Mouse (Mus musculus): ENCODE measurements around the gene Coro1c. TPM values are rescaled to one million over a fixed set of nuclear protein-coding genes. Genes with fewer than 3 reads are reported as not detected.

Gene Coro1c
- polyA plus RNA-seq, 1 experiment = 66.1 TPM

GRCm38 (mm10) chr5:113910065-113910701, 1.6 kb upstream of the Coro1c start:
- no peak overlapping the region for H3K27ac ChIP-seq (ENCODE audit: insufficient read depth, low read length)
- no peak for TF ChIP-seq POLR2A (IDR thresholded peaks at IDR 0.05; ENCODE audit: extremely low read depth, insufficient read depth, low read length)
- TF ChIP-seq CTCF (IDR thresholded peaks at IDR 0.05; ENCODE audit: extremely low read depth, insufficient read depth, low read length) = no peak

GRCm38 (mm10) chr5:113907786-113908567, 581 bp downstream of the Coro1c start:
- Histone ChIP-seq H3K27ac (ENCODE audit: insufficient read depth, low read length) (peak overlapping the region; percentile 91), H3K4me3 (ENCODE audit: insufficient read depth, low read length) (peak overlapping the region; percentile 45), H3K4me1 (ENCODE audit: control insufficient read depth, insufficient read depth, low read length) (peaks cover 4% of the 10 kb centered on the region; the same call in 1 of the 2 replicates)
- TF ChIP-seq POLR2A (IDR thresholded peaks at IDR 0.05; ENCODE audit: extremely low read depth, insufficient read depth, low read length) = no peak
- no peak for TF ChIP-seq CTCF (IDR thresholded peaks at IDR 0.05; ENCODE audit: extremely low read depth, insufficient read depth, low read length)

More at GRCm38 (mm10) chr5:113910065-113910701, 1.6 kb upstream of the Coro1c start:
- Histone ChIP-seq H3K4me3 (ENCODE audit: insufficient read depth, low read length) (no peak overlapping the region), H3K4me1 (ENCODE audit: control insufficient read depth, insufficient read depth, low read length) (peaks cover 2% of the 10 kb centered on the region; the same call in 1 of the 2 replicates)

- Histone ChIP-seq H3K4me3 (ENCODE audit: insufficient read depth, low read length) (peak overlapping the region; percentile 45), H3K4me1 (ENCODE audit: control insufficient read depth, insufficient read depth, low read length) (peaks cover 4% of the 10 kb centered on the region; the same call in 1 of the 2 replicates), H3K27ac (ENCODE audit: insufficient read depth, low read length) (0 out of 2 replicates have a peak overlapping the region, but pooled peaks have one; percentile 91)
- TF ChIP-seq POLR2A (IDR thresholded peaks at IDR 0.05; ENCODE audit: extremely low read depth, insufficient read depth, low read length) (no peak), CTCF (IDR thresholded peaks at IDR 0.05; ENCODE audit: extremely low read depth, insufficient read depth, low read length) (no peak)
Measured at GRCm38 (mm10) chr5:113906958-113907735, 1.4 kb downstream of the Coro1c start.

- TF ChIP-seq CTCF (IDR thresholded peaks at IDR 0.05; ENCODE audit: extremely low read depth, insufficient read depth, low read length) = no peak
- TF ChIP-seq POLR2A (IDR thresholded peaks at IDR 0.05; ENCODE audit: extremely low read depth, insufficient read depth, low read length) = no peak
- H3K4me1 ChIP-seq (ENCODE audit: control insufficient read depth, insufficient read depth, low read length) = peaks cover 9% of the 10 kb centered on the region; the same call in 1 of the 2 replicates
- H3K27ac ChIP-seq (ENCODE audit: insufficient read depth, low read length) = no peak overlapping the region
Measured at GRCm38 (mm10) chr5:113904987-113905386, 3.6 kb downstream of the Coro1c start.

GRCm38 (mm10) chr5:113902983-113903382, 5.6 kb downstream of the Coro1c start:
- H3K27ac ChIP-seq (ENCODE audit: insufficient read depth, low read length) = no peak overlapping the region
- peaks cover 10% of the 10 kb centered on the region; the same call in 1 of the 2 replicates for H3K4me1 ChIP-seq (ENCODE audit: control insufficient read depth, insufficient read depth, low read length)
- no peak for TF ChIP-seq CTCF (IDR thresholded peaks at IDR 0.05; ENCODE audit: extremely low read depth, insufficient read depth, low read length)
- no peak for TF ChIP-seq POLR2A (IDR thresholded peaks at IDR 0.05; ENCODE audit: extremely low read depth, insufficient read depth, low read length)
- no peak overlapping the region for H3K4me3 ChIP-seq (ENCODE audit: insufficient read depth, low read length)

More at GRCm38 (mm10) chr5:113904987-113905386, 3.6 kb downstream of the Coro1c start:
- no peak overlapping the region for H3K4me3 ChIP-seq (ENCODE audit: insufficient read depth, low read length)

- no peak overlapping the region for H3K4me3 ChIP-seq (ENCODE audit: insufficient read depth, low read length)
- no peak overlapping the region for H3K27ac ChIP-seq (ENCODE audit: insufficient read depth, low read length)
- H3K4me1 ChIP-seq (ENCODE audit: control insufficient read depth, insufficient read depth, low read length) = peaks cover 10% of the 10 kb centered on the region; the same call in 1 of the 2 replicates
- TF ChIP-seq POLR2A (IDR thresholded peaks at IDR 0.05; ENCODE audit: extremely low read depth, insufficient read depth, low read length) (no peak), CTCF (IDR thresholded peaks at IDR 0.05; ENCODE audit: extremely low read depth, insufficient read depth, low read length) (no peak)
Measured at GRCm38 (mm10) chr5:113902017-113902416, 6.5 kb downstream of the Coro1c start.

GRCm38 (mm10) chr5:113901074-113901571, 7.4 kb downstream of the Coro1c start:
- no peak overlapping the region for H3K27ac ChIP-seq (ENCODE audit: insufficient read depth, low read length)

GRCm38 (mm10) chr5:113899543-113899942, 9.0 kb downstream of the Coro1c start:
- Histone ChIP-seq H3K4me3 (ENCODE audit: insufficient read depth, low read length) (no peak overlapping the region), H3K27ac (ENCODE audit: insufficient read depth, low read length) (no peak overlapping the region), H3K4me1 (ENCODE audit: control insufficient read depth, insufficient read depth, low read length) (peaks cover 13% of the 10 kb centered on the region)
- TF ChIP-seq POLR2A (IDR thresholded peaks at IDR 0.05; ENCODE audit: extremely low read depth, insufficient read depth, low read length) = no peak
- TF ChIP-seq CTCF (IDR thresholded peaks at IDR 0.05; ENCODE audit: extremely low read depth, insufficient read depth, low read length) = no peak

More at GRCm38 (mm10) chr5:113901074-113901571, 7.4 kb downstream of the Coro1c start:
- Histone ChIP-seq H3K4me1 (ENCODE audit: control insufficient read depth, insufficient read depth, low read length) (peaks cover 10% of the 10 kb centered on the region; the same call in 1 of the 2 replicates), H3K4me3 (ENCODE audit: insufficient read depth, low read length) (no peak overlapping the region)
- TF ChIP-seq POLR2A (IDR thresholded peaks at IDR 0.05; ENCODE audit: extremely low read depth, insufficient read depth, low read length) (no peak), CTCF (IDR thresholded peaks at IDR 0.05; ENCODE audit: extremely low read depth, insufficient read depth, low read length) (no peak)

- H3K4me3 ChIP-seq (ENCODE audit: insufficient read depth, low read length) = no peak overlapping the region
- TF ChIP-seq CTCF (IDR thresholded peaks at IDR 0.05; ENCODE audit: extremely low read depth, insufficient read depth, low read length) (no peak), POLR2A (IDR thresholded peaks at IDR 0.05; ENCODE audit: extremely low read depth, insufficient read depth, low read length) (no peak)
- no peak overlapping the region for H3K27ac ChIP-seq (ENCODE audit: insufficient read depth, low read length)
- peaks cover 7% of the 10 kb centered on the region for H3K4me1 ChIP-seq (ENCODE audit: control insufficient read depth, insufficient read depth, low read length)
Measured at GRCm38 (mm10) chr5:113892005-113892404, 16.6 kb downstream of the Coro1c start.
